Mouse (Mus musculus): ENCODE data around the gene Ptprd. TPM values are rescaled to one million over a fixed set of nuclear protein-coding genes. Genes with fewer than 3 reads are reported as not detected.
A peak's percentile ranks its signal among the peaks of the same experiment; 100 is the strongest.

Gene Ptprd
- polyA plus RNA-seq, 1 experiment from 2014 or later = 37.2 TPM

- no peak overlapping the region for H3K4me3 ChIP-seq
- WGBS = 18% methylated on average over 1 of the region's 1 CpGs
- H3K27me3 ChIP-seq = no peaks in the 10 kb centered on the region
- peaks cover 24% of the 10 kb centered on the region for H3K4me1 ChIP-seq
- no peak for ATAC-seq (ENCODE audit: insufficient number of reproducible peaks, insufficient read depth, low FRiP score, low TSS enrichment, low read depth)
- H3K9me3 ChIP-seq = no peaks in the 10 kb centered on the region
- H3K27ac ChIP-seq = no peak overlapping the region
- no peak overlapping the region for H3K9ac ChIP-seq
- no peak overlapping the region for H3K4me2 ChIP-seq
- no peaks in the 10 kb centered on the region for H3K36me3 ChIP-seq
These were observed 1859.3 kb downstream of the Ptprd start for GRCm38 (mm10) chr4:76352468-76352867.

GRCm38 (mm10) chr4:76351201-76351979, 1860.4 kb downstream of the Ptprd start:
- H3K9me3 ChIP-seq = no peaks in the 10 kb centered on the region
- no peak overlapping the region for H3K4me3 ChIP-seq
- WGBS = 49% methylated on average over 8 of the region's 8 CpGs
- ATAC-seq (ENCODE audit: insufficient number of reproducible peaks, insufficient read depth, low FRiP score, low TSS enrichment, low read depth) = no peak
- H3K4me2 ChIP-seq = no peak overlapping the region
- peaks cover 21% of the 10 kb centered on the region for H3K4me1 ChIP-seq
- H3K27me3 ChIP-seq = no peaks in the 10 kb centered on the region
- no peak overlapping the region for H3K9ac ChIP-seq
- H3K27ac ChIP-seq = no peak overlapping the region; the same call in 1 of the 2 replicates
- no peaks in the 10 kb centered on the region for H3K36me3 ChIP-seq

- H3K27me3 ChIP-seq = no peaks in the 10 kb centered on the region
- ATAC-seq (ENCODE audit: insufficient number of reproducible peaks, insufficient read depth, low FRiP score, low TSS enrichment, low read depth) = no peak
- H3K4me1 ChIP-seq = peaks cover 18% of the 10 kb centered on the region
- no peaks in the 10 kb centered on the region for H3K9me3 ChIP-seq
- 8% methylated on average over 3 of the region's 3 CpGs for WGBS
- no peak overlapping the region for H3K4me2 ChIP-seq
- H3K27ac ChIP-seq = no peak overlapping the region
- no peak overlapping the region for H3K9ac ChIP-seq
- no peak overlapping the region for H3K4me3 ChIP-seq
- H3K36me3 ChIP-seq = no peaks in the 10 kb centered on the region
These were observed 1861.4 kb downstream of the Ptprd start for GRCm38 (mm10) chr4:76350241-76350962.

GRCm38 (mm10) chr4:76344059-76344458, 1867.7 kb downstream of the Ptprd start:
- Histone ChIP-seq H3K9ac (no peak overlapping the region), H3K27ac (no peak overlapping the region), H3K4me3 (no peak overlapping the region), H3K4me1 (peaks cover 3% of the 10 kb centered on the region; the same call in 1 of the 2 replicates), H3K27me3 (no peaks in the 10 kb centered on the region), H3K36me3 (no peaks in the 10 kb centered on the region), H3K4me2 (no peak overlapping the region), H3K9me3 (no peaks in the 10 kb centered on the region)
- no peak for ATAC-seq (ENCODE audit: insufficient number of reproducible peaks, insufficient read depth, low FRiP score, low TSS enrichment, low read depth)
- WGBS = 63% methylated on average over 3 of the region's 3 CpGs

GRCm38 (mm10) chr4:76337926-76338325, 1873.8 kb downstream of the Ptprd start:
- H3K36me3 ChIP-seq = no peaks in the 10 kb centered on the region
- peaks cover 3% of the 10 kb centered on the region; the same call in 1 of the 2 replicates for H3K4me1 ChIP-seq
- H3K4me3 ChIP-seq = no peak overlapping the region
- H3K9me3 ChIP-seq = no peaks in the 10 kb centered on the region
- WGBS = 71% methylated on average over 1 of the region's 1 CpGs
- H3K27me3 ChIP-seq = no peaks in the 10 kb centered on the region
- ATAC-seq (ENCODE audit: insufficient number of reproducible peaks, insufficient read depth, low FRiP score, low TSS enrichment, low read depth) = no peak
- H3K27ac ChIP-seq = no peak overlapping the region
- H3K9ac ChIP-seq = no peak overlapping the region
- no peak overlapping the region for H3K4me2 ChIP-seq

- Histone ChIP-seq H3K4me1 (peaks cover 24% of the 10 kb centered on the region), H3K36me3 (no peaks in the 10 kb centered on the region), H3K4me3 (peak overlapping the region; percentile 16; the same call in 1 of the 2 replicates), H3K9ac (0 out of 2 replicates have a peak overlapping the region, but pooled peaks have one; percentile 32), H3K9me3 (no peaks in the 10 kb centered on the region), H3K27ac (no peak overlapping the region), H3K27me3 (no peaks in the 10 kb centered on the region), H3K4me2 (peak overlapping the region; percentile 50)
- 12% methylated on average over 11 of the region's 11 CpGs for WGBS
- no peak for ATAC-seq (ENCODE audit: insufficient number of reproducible peaks, insufficient read depth, low FRiP score, low TSS enrichment, low read depth)
These were observed 1884.4 kb downstream of the Ptprd start for GRCm38 (mm10) chr4:76327346-76327745.

GRCm38 (mm10) chr4:76325646-76326045, 1886.1 kb downstream of the Ptprd start:
- ATAC-seq (ENCODE audit: insufficient number of reproducible peaks, insufficient read depth, low FRiP score, low TSS enrichment, low read depth) = 0 out of 2 replicates have a peak, but pooled peaks have one; percentile 37
- Histone ChIP-seq H3K36me3 (no peaks in the 10 kb centered on the region), H3K27me3 (no peaks in the 10 kb centered on the region), H3K4me3 (no peak overlapping the region), H3K27ac (no peak overlapping the region), H3K9ac (no peak overlapping the region), H3K4me2 (no peak overlapping the region), H3K9me3 (no peaks in the 10 kb centered on the region), H3K4me1 (peaks cover 24% of the 10 kb centered on the region)
- WGBS = 76% methylated on average over 3 of the region's 3 CpGs

- Histone ChIP-seq H3K36me3 (no peaks in the 10 kb centered on the region), H3K9me3 (no peaks in the 10 kb centered on the region), H3K9ac (no peak overlapping the region), H3K4me1 (peaks cover 24% of the 10 kb centered on the region), H3K27me3 (no peaks in the 10 kb centered on the region), H3K4me2 (no peak overlapping the region), H3K27ac (no peak overlapping the region; the same call in 1 of the 2 replicates), H3K4me3 (no peak overlapping the region)
- 65% methylated on average over 10 of the region's 10 CpGs for WGBS
- ATAC-seq (ENCODE audit: insufficient number of reproducible peaks, insufficient read depth, low FRiP score, low TSS enrichment, low read depth) = no peak
These were observed 1886.8 kb downstream of the Ptprd start for GRCm38 (mm10) chr4:76324928-76325327.

- Histone ChIP-seq H3K4me1 (peaks cover 24% of the 10 kb centered on the region), H3K27ac (no peak overlapping the region; the same call in 1 of the 2 replicates), H3K9me3 (no peaks in the 10 kb centered on the region), H3K9ac (no peak overlapping the region), H3K27me3 (no peaks in the 10 kb centered on the region), H3K36me3 (no peaks in the 10 kb centered on the region), H3K4me3 (no peak overlapping the region), H3K4me2 (no peak overlapping the region)
- no peak for ATAC-seq (ENCODE audit: insufficient number of reproducible peaks, insufficient read depth, low FRiP score, low TSS enrichment, low read depth)
- 47% methylated on average over 5 of the region's 5 CpGs for WGBS
These were observed 1887.3 kb downstream of the Ptprd start for GRCm38 (mm10) chr4:76324509-76324908.

- Histone ChIP-seq H3K27me3 (no peaks in the 10 kb centered on the region), H3K27ac (no peak overlapping the region), H3K9ac (no peak overlapping the region), H3K9me3 (no peaks in the 10 kb centered on the region), H3K4me3 (no peak overlapping the region), H3K4me1 (peaks cover 6% of the 10 kb centered on the region), H3K36me3 (peaks cover 4% of the 10 kb centered on the region; the same call in 1 of the 2 replicates), H3K4me2 (no peak overlapping the region)
- ATAC-seq (ENCODE audit: insufficient number of reproducible peaks, insufficient read depth, low FRiP score, low TSS enrichment, low read depth) = no peak
- WGBS = 64% methylated on average over 4 of the region's 4 CpGs
These were observed 1891.9 kb downstream of the Ptprd start for GRCm38 (mm10) chr4:76319874-76320273.

- ATAC-seq (ENCODE audit: insufficient number of reproducible peaks, insufficient read depth, low FRiP score, low TSS enrichment, low read depth) = no peak
- Histone ChIP-seq H3K4me1 (no peaks in the 10 kb centered on the region), H3K27me3 (no peaks in the 10 kb centered on the region), H3K9ac (no peak overlapping the region), H3K27ac (no peak overlapping the region), H3K4me2 (no peak overlapping the region), H3K9me3 (no peaks in the 10 kb centered on the region), H3K36me3 (peaks cover 4% of the 10 kb centered on the region; the same call in 1 of the 2 replicates), H3K4me3 (no peak overlapping the region)
- WGBS = 88% methylated on average over 2 of the region's 2 CpGs
These were observed 1895.8 kb downstream of the Ptprd start for GRCm38 (mm10) chr4:76315977-76316376.

Measured in embryonic facial prominence, embryonic 13.5 days (tissue).